Mouse (Mus musculus): Measurements from ENCODE around the gene Nectin1.

GRCm38 (mm10) chr9:43825178-43825577 is 81.4 kb downstream of the Nectin1 start:
- TF ChIP-seq CTCF (IDR thresholded peaks at IDR 0.05; ENCODE audit: low read depth, low read length) (no peak), POLR2A (IDR thresholded peaks at IDR 0.05; ENCODE audit: extremely low read depth, insufficient read depth, low read length) (no peak)

Data from liver, adult 2 months (tissue).